Mouse (Mus musculus) thymus, adult 2 months (tissue): ENCODE measurements at regions not wholly inside any gene's neighbourhood (a gene's known extent, or its start where the extent isn't known, plus 50 kb on each side); places are given as distances from the start of the nearest gene placed in this dataset.

Source experiments
- CTCF ChIP-seq: fragments of 200-500 bp; IDR thresholded peaks from 2 replicates; pipeline ENCODE4 v1.5.1; 2012; ENCODE audit warnings: mild to moderate bottlenecking, control low read depth, low read length, moderate library complexity, borderline replicate concordance; ENCODE audit not compliant: control insufficient read depth, poor library complexity, insufficient read depth; ENCODE audit errors: extremely low read depth
- POLR2A ChIP-seq: fragments of 200-500 bp; IDR thresholded peaks from 2 replicates; pipeline ENCODE4 v1.6.1; 2012; ENCODE audit warnings: mild to moderate bottlenecking, low read length, control low read depth, moderate library complexity; ENCODE audit not compliant: control insufficient read depth, poor library complexity, insufficient read depth; ENCODE audit errors: extremely low read depth

GRCm38 (mm10) chr1:30540088-30540698 is 333.5 kb downstream of the Phf3 start:
- TF ChIP-seq POLR2A (no peak), CTCF (no peak)
